Mouse (Mus musculus) ES-Bruce4 (cell line): Measurements from ENCODE around the gene Dpep2nb.

Source experiments
- CTCF ChIP-seq: IDR thresholded peaks from one replicate; pipeline ENCODE4 v1.8.1; 2011; ENCODE audit warnings: low read depth, low read length
- EP300 ChIP-seq: IDR thresholded peaks from 2 replicates; pipeline ENCODE4 v1.6.1; 2011; ENCODE audit warnings: low read depth, low read length; ENCODE audit not compliant: insufficient read depth
- POLR2A ChIP-seq: IDR thresholded peaks from one replicate; pipeline ENCODE4 v1.8.1; 2011; ENCODE audit warnings: low read length; ENCODE audit not compliant: insufficient read depth

DNA sequence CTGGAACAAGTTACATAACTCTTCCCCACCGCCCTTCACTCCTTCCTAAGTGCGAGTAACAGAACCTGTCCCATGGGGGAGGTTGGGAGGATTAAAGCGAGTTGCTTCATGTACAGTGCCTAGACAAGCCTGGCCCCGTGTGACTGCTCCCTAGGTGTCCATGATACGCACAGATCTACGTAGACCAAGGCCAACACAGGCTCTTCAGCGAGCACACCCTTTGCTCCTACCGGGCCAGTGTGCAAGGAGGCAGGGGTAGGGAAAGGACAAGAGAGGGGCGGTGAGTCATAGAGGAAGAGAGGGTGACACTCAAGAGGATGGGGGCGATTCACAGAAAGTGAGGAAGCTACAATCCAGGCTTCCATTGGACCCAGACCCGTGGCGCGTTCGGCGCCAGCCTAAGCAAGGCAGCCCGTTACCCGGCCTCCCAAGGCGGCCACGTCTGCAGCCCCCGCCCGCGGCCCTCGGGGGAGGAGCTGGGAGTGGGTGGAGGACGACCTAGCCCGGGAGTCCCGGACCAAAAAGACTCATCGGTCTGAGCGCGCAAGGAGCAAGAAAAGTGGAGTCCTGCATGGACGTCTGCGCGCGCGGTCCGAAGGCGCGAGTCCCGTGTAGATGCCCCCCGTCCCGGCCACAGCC is 40.4 kb downstream of the Dpep2nb start:
- TF ChIP-seq CTCF, result no peak
- no peak for TF ChIP-seq POLR2A
- TF ChIP-seq EP300, result no peak
